Mouse (Mus musculus): ENCODE results near the gene Edf1. TPM values are rescaled to one million over a fixed set of nuclear protein-coding genes. Genes with fewer than 3 reads are reported as not detected.

Edf1 gene
- total and polyA plus RNA-seq, 3 experiments = 188 to 215 (median 202) TPM

DNA sequence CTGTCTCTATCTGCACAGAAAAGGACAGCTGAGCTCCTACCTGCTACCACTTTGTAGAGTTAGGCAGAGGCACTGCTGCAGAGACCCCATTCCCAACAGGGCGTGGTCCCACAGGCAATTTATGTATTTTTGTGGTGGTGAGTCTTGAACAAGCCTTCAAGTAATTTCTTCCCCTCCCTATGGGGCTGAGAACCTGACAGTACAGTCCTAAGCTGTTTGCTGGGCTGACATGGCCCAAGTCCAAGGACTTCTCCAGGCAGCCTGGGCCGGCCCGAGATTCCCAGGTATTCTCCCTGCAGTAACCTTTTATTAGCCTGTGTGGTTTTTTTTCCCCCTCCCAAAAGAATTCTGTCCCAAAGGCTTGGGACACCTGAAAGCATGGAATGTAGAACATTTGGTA, 26.5 kb downstream of the Edf1 start:
- TF ChIP-seq USF2 (conservative IDR thresholded peaks at IDR 0.05; ENCODE audit: low read depth, low read length) (no peak), KAT2A (IDR thresholded peaks at IDR 0.05; ENCODE audit: insufficient replicate concordance, low read length) (no peak), JUN (IDR thresholded peaks at IDR 0.05; ENCODE audit: insufficient read depth, low read depth, low read length) (no peak), TBP (conservative IDR thresholded peaks at IDR 0.05; ENCODE audit: low read depth, low read length) (no peak), BHLHE40 (IDR thresholded peaks at IDR 0.05; ENCODE audit: low read depth, low read length) (no peak), IRF4 (IDR thresholded peaks at IDR 0.05; ENCODE audit: low read depth, low read length) (no peak), UBTF (IDR thresholded peaks at IDR 0.05; ENCODE audit: low read depth, low read length) (no peak), MXI1 (IDR thresholded peaks at IDR 0.05; ENCODE audit: low read depth, low read length) (no peak), POLR2A (IDR thresholded peaks at IDR 0.05; ENCODE audit: low read depth, low read length) (no peak), CTCF (conservative IDR thresholded peaks at IDR 0.05 in 1 of 2, IDR thresholded peaks at IDR 0.05 in 1 of 2; ENCODE audit: low read depth in 2 of 2, low read length in 2 of 2) (no peak), E2F4 (IDR thresholded peaks at IDR 0.05; ENCODE audit: insufficient replicate concordance, low read depth, low read length) (no peak), MAFK (IDR thresholded peaks at IDR 0.05; ENCODE audit: insufficient replicate concordance, low read length) (no peak)
- no peak for DNase-seq (ENCODE audit: extremely low read depth)
- H3K4me1 ChIP-seq (ENCODE audit: control insufficient read depth in 1 of 2, insufficient read depth in 2 of 2) = peaks cover 5 to 24% of the 10 kb centered on the region in 2 experiments; a peak in 3 of 4 replicates
- no peak overlapping the region for H3K4me2 ChIP-seq (ENCODE audit: insufficient read depth, low read depth, poor library complexity, severe bottlenecking)
- no peak overlapping the region for H3K9ac ChIP-seq (ENCODE audit: insufficient read depth, low read depth)
- no peaks in the 10 kb centered on the region for H3K27me3 ChIP-seq (replicated peaks)
- H3K36me3 ChIP-seq (replicated peaks in 1 of 2; ENCODE audit: control insufficient read depth in 1 of 2, insufficient read depth in 1 of 2, low read length in 1 of 2) = peaks cover 53 to 78% of the 10 kb centered on the region in 2 experiments
- no peak overlapping the region for H3K4me3 ChIP-seq (replicated peaks in 1 of 3; ENCODE audit: low read depth in 2 of 3, low read length in 2 of 3, poor library complexity in 1 of 3)
- dilution Hi-C loops (cut with MboI; ENCODE audit: extremely low pct_ligation_motif_present, extremely low pct_unique_long_range_greater_than_20kb, low sequenced_read_pairs) = no loop called here
- no peaks in the 10 kb centered on the region for H3K79me2 ChIP-seq (replicated peaks; ENCODE audit: control insufficient read depth, extremely low read depth, insufficient read depth, poor library complexity, severe bottlenecking)
- no peak overlapping the region for H3K27ac ChIP-seq (ENCODE audit: insufficient read depth, low read depth)
- H3K9me3 ChIP-seq (replicated peaks; ENCODE audit: low read length) = peaks cover 10% of the 10 kb centered on the region
- in situ Hi-C loops (cut with MboI; ENCODE audit: low pct_ligation_motif_present, low pct_unique_long_range_greater_than_20kb, low sequenced_read_pairs) = no loop called here

DNA sequence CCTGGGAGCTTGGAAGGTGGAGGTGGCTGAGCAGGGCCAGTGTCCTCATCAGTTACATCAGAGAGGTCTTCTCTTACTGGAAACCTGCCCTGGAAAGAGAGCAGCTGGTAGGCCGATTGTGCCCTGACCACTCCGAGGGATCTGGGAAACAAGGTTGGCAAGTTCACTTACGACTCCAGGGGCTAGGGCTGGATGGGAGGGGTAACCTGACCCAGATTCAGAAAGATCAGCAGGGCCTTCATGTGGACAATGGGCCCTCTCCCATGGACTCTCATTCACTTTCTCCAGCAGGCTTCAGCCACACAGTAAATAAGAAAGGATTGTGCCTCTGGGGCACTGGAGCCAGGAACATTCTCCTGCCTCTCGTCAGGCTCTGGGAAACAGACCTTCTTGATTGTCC, 27.2 kb downstream of the Edf1 start:
- Histone ChIP-seq H3K36me3 (replicated peaks in 1 of 2; ENCODE audit: control insufficient read depth in 1 of 2, insufficient read depth in 1 of 2, low read length in 1 of 2) (peaks cover 55 to 78% of the 10 kb centered on the region in 2 experiments), H3K9me3 (replicated peaks; ENCODE audit: low read length) (peaks cover 3% of the 10 kb centered on the region), H3K4me1 (ENCODE audit: control insufficient read depth in 1 of 2, insufficient read depth in 2 of 2) (peaks cover 5 to 24% of the 10 kb centered on the region in 2 experiments; a peak in 3 of 4 replicates), H3K79me2 (replicated peaks; ENCODE audit: control insufficient read depth, extremely low read depth, insufficient read depth, poor library complexity, severe bottlenecking) (no peaks in the 10 kb centered on the region), H3K4me2 (ENCODE audit: insufficient read depth, low read depth, poor library complexity, severe bottlenecking) (no peak overlapping the region), H3K4me3 (replicated peaks in 1 of 3; ENCODE audit: low read depth in 2 of 3, low read length in 2 of 3, poor library complexity in 1 of 3) (no peak overlapping the region), H3K27ac (ENCODE audit: insufficient read depth, low read depth) (no peak overlapping the region), H3K27me3 (replicated peaks) (no peaks in the 10 kb centered on the region), H3K9ac (ENCODE audit: insufficient read depth, low read depth) (no peak overlapping the region)
- no peak for DNase-seq (ENCODE audit: extremely low read depth)
- dilution Hi-C loops (cut with MboI; ENCODE audit: extremely low pct_ligation_motif_present, extremely low pct_unique_long_range_greater_than_20kb, low sequenced_read_pairs) = no loop called here
- in situ Hi-C loops (cut with MboI; ENCODE audit: low pct_ligation_motif_present, low pct_unique_long_range_greater_than_20kb, low sequenced_read_pairs) = no loop called here
- TF ChIP-seq CHD2 (IDR thresholded peaks at IDR 0.05; ENCODE audit: low read length) (no peak), MAZ (IDR thresholded peaks at IDR 0.05; ENCODE audit: low read depth, low read length) (no peak), MEF2A (IDR thresholded peaks at IDR 0.05; ENCODE audit: borderline replicate concordance, low read depth, low read length) (no peak), EP300 (IDR thresholded peaks at IDR 0.05; ENCODE audit: low read length) (no peak), HCFC1 (IDR thresholded peaks at IDR 0.05; ENCODE audit: low read depth, low read length) (no peak), MAX (IDR thresholded peaks at IDR 0.05; ENCODE audit: low read length) (no peak), RCOR1 (conservative IDR thresholded peaks at IDR 0.05; ENCODE audit: low read depth, low read length) (no peak), ZC3H11A (IDR thresholded peaks at IDR 0.05; ENCODE audit: low read depth, low read length) (no peak), USF1 (IDR thresholded peaks at IDR 0.05; ENCODE audit: low read depth, low read length) (no peak), NRF1 (IDR thresholded peaks at IDR 0.05; ENCODE audit: low read depth, low read length) (no peak), IRF4 (IDR thresholded peaks at IDR 0.05; ENCODE audit: low read depth, low read length) (no peak), ZKSCAN1 (IDR thresholded peaks at IDR 0.05; ENCODE audit: borderline replicate concordance, low read depth, low read length) (no peak), CTCF (conservative IDR thresholded peaks at IDR 0.05 in 1 of 2, IDR thresholded peaks at IDR 0.05 in 1 of 2; ENCODE audit: low read depth in 2 of 2, low read length in 2 of 2) (no peak), CHD1 (IDR thresholded peaks at IDR 0.05; ENCODE audit: low read depth, low read length) (no peak), TBP (conservative IDR thresholded peaks at IDR 0.05; ENCODE audit: low read depth, low read length) (no peak), ZNF384 (IDR thresholded peaks at IDR 0.05; ENCODE audit: low read depth, low read length) (no peak), PAX5 (IDR thresholded peaks at IDR 0.05; ENCODE audit: low read length) (no peak), MYC (IDR thresholded peaks at IDR 0.05; ENCODE audit: low read depth, low read length) (no peak)
